Mouse (Mus musculus): ENCODE measurements around the gene Nudt4. TPM values are rescaled to one million over a fixed set of nuclear protein-coding genes. Genes with fewer than 3 reads are reported as not detected.
"Not testable (repeated sequence)": the region's sequence is repeated elsewhere in the genome, so short reads cannot be mapped to it uniquely, and the experiment has no call there.

Nudt4 gene
- polyA plus RNA-seq, 2 experiments, result 64.7 to 108 TPM

GRCm38 (mm10) chr10:95555866-95556265, 8.1 kb downstream of the Nudt4 start:
- Histone ChIP-seq H3K9me3 (ENCODE audit: control insufficient read depth, low read length) (no peaks in the 10 kb centered on the region), H3K4me1 (ENCODE audit: control insufficient read depth, insufficient read depth, low read length) (no peaks in the 10 kb centered on the region), H3K27me3 (ENCODE audit: control insufficient read depth, insufficient read depth, low read length) (no peaks in the 10 kb centered on the region), H3K4me2 (replicated peaks; ENCODE audit: low read depth, low read length, severe bottlenecking) (no peak overlapping the region), H3K27ac (replicated peaks; ENCODE audit: low read depth, low read length) (no peak overlapping the region), H3K4me3 (replicated peaks; ENCODE audit: low read length) (no peak overlapping the region), H3K36me3 (ENCODE audit: control insufficient read depth, insufficient read depth, low read length) (peaks cover 7% of the 10 kb centered on the region), H3K9ac (ENCODE audit: low read depth, low read length, severe bottlenecking) (no peak overlapping the region)
- no peak for ATAC-seq (ENCODE audit: low FRiP score, low read depth)
- no peak for DNase-seq (ENCODE audit: low spot score)
- WGBS, result 77% methylated on average over 11 of the region's 11 CpGs
- TF ChIP-seq POLR2A (IDR thresholded peaks at IDR 0.05; ENCODE audit: borderline replicate concordance, extremely low read depth, insufficient read depth, insufficient read length), result no peak

DNA sequence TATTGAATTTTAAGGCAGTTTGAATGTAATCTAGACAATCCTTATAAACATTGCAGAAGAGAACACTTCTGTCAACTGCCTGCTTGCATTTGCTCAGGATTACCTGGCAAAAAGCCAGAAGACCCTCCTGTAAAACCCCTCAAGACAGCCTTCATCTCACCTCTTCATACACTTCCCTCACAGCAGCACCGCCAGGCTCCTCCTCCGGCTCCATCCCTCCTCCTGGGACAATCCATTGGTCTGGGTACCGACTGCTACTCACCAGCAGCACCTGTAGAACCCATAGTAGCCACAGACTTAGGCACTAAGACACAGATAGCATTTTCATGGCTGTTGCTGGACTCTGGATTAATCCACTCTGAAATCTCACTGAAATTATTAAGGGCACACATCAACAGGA, 11.6 kb downstream of the Nudt4 start:
- Histone ChIP-seq H3K4me1 (ENCODE audit: control insufficient read depth, insufficient read depth, low read length) (no peaks in the 10 kb centered on the region), H3K9ac (ENCODE audit: low read depth, low read length, severe bottlenecking) (no peak overlapping the region), H3K27me3 (ENCODE audit: control insufficient read depth, insufficient read depth, low read length) (no peaks in the 10 kb centered on the region), H3K9me3 (ENCODE audit: control insufficient read depth, low read length) (no peaks in the 10 kb centered on the region), H3K4me2 (replicated peaks; ENCODE audit: low read depth, low read length, severe bottlenecking) (no peak overlapping the region), H3K36me3 (ENCODE audit: control insufficient read depth, insufficient read depth, low read length) (peaks cover 35% of the 10 kb centered on the region), H3K4me3 (replicated peaks; ENCODE audit: low read length) (no peak overlapping the region), H3K27ac (replicated peaks; ENCODE audit: low read depth, low read length) (no peak overlapping the region)
- ATAC-seq (ENCODE audit: low FRiP score, low read depth), result no peak
- WGBS, result 41% methylated on average over 3 of the region's 3 CpGs
- DNase-seq (ENCODE audit: low spot score), result no peak
- TF ChIP-seq POLR2A (IDR thresholded peaks at IDR 0.05; ENCODE audit: borderline replicate concordance, extremely low read depth, insufficient read depth, insufficient read length), result no peak

DNA sequence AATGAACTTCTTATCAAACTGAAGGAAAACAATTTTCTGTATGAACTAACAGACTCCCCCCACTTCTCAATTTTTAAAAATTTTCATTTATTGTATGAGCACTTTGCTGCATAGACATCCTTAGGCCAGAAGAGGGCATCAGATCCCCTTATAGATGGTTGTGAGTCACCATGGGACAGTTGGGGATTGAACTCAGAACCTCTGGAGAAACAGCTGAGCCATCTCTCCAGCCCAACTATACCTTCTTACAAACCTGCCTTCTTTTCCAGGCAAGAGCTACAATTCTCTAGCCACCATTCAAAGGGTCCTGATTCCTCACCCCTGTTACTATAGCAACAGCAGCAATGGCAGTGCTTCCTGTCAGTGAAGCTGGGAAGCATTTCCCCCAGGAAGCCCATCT, 12.2 kb downstream of the Nudt4 start:
- Histone ChIP-seq H3K27ac (replicated peaks; ENCODE audit: low read depth, low read length) (no peak overlapping the region), H3K4me3 (replicated peaks; ENCODE audit: low read length) (no peak overlapping the region), H3K4me2 (replicated peaks; ENCODE audit: low read depth, low read length, severe bottlenecking) (no peak overlapping the region), H3K4me1 (ENCODE audit: control insufficient read depth, insufficient read depth, low read length) (no peaks in the 10 kb centered on the region), H3K9ac (ENCODE audit: low read depth, low read length, severe bottlenecking) (no peak overlapping the region), H3K27me3 (ENCODE audit: control insufficient read depth, insufficient read depth, low read length) (no peaks in the 10 kb centered on the region), H3K9me3 (ENCODE audit: control insufficient read depth, low read length) (no peaks in the 10 kb centered on the region), H3K36me3 (ENCODE audit: control insufficient read depth, insufficient read depth, low read length) (peaks cover 41% of the 10 kb centered on the region)
- ATAC-seq (ENCODE audit: low FRiP score, low read depth) (no peak), DNase-seq (ENCODE audit: low spot score) (no peak)
- TF ChIP-seq POLR2A (IDR thresholded peaks at IDR 0.05; ENCODE audit: borderline replicate concordance, extremely low read depth, insufficient read depth, insufficient read length), result no peak

GRCm38 (mm10) chr10:95550506-95550905, 13.4 kb downstream of the Nudt4 start:
- DNase-seq (ENCODE audit: low spot score) (no peak), ATAC-seq (ENCODE audit: low FRiP score, low read depth) (no peak)
- peaks cover 54% of the 10 kb centered on the region for H3K36me3 ChIP-seq (ENCODE audit: control insufficient read depth, insufficient read depth, low read length)
- H3K4me2 ChIP-seq (replicated peaks; ENCODE audit: low read depth, low read length, severe bottlenecking), result no peak overlapping the region
- H3K4me1 ChIP-seq (ENCODE audit: control insufficient read depth, insufficient read depth, low read length), result no peaks in the 10 kb centered on the region
- WGBS, result 81% methylated on average over 1 of the region's 1 CpGs
- no peak overlapping the region for H3K4me3 ChIP-seq (replicated peaks; ENCODE audit: low read length)
- H3K9ac ChIP-seq (ENCODE audit: low read depth, low read length, severe bottlenecking), result no peak overlapping the region
- no peaks in the 10 kb centered on the region for H3K9me3 ChIP-seq (ENCODE audit: control insufficient read depth, low read length)
- no peaks in the 10 kb centered on the region for H3K27me3 ChIP-seq (ENCODE audit: control insufficient read depth, insufficient read depth, low read length)
- H3K27ac ChIP-seq (replicated peaks; ENCODE audit: low read depth, low read length), result no peak overlapping the region
- TF ChIP-seq POLR2A (IDR thresholded peaks at IDR 0.05; ENCODE audit: borderline replicate concordance, extremely low read depth, insufficient read depth, insufficient read length), result no peak

DNA sequence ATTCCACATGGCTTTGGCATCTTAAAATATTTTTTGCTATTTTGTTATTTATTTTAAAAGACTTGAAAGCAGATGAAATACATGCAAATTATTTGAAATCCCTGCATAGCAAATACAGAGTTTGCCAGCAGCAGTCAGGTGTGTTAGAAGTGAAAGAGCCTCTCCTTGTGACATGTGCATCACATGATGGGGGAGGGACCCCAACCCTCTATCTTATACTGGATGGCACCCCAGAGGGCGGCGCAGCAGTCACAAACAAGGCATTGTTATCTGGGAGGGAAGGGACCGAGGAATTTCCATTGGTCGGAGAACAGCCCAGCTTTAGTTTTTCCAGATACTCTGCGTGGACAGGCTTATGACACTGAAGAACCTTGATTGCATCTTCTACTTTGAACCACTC, 14.9 kb downstream of the Nudt4 start:
- H3K4me1 ChIP-seq (ENCODE audit: control insufficient read depth, insufficient read depth, low read length); ATAC-seq (ENCODE audit: low FRiP score, low read depth); H3K4me3 ChIP-seq (replicated peaks; ENCODE audit: low read length); H3K9me3 ChIP-seq (ENCODE audit: control insufficient read depth, low read length); H3K27me3 ChIP-seq (ENCODE audit: control insufficient read depth, insufficient read depth, low read length); H3K9ac ChIP-seq (ENCODE audit: low read depth, low read length, severe bottlenecking); H3K4me2 ChIP-seq (replicated peaks; ENCODE audit: low read depth, low read length, severe bottlenecking); DNase-seq (ENCODE audit: low spot score); H3K27ac ChIP-seq (replicated peaks; ENCODE audit: low read depth, low read length): not testable (repeated sequence)
- peaks cover 68% of the 10 kb centered on the region for H3K36me3 ChIP-seq (ENCODE audit: control insufficient read depth, insufficient read depth, low read length)
- WGBS, result 80% methylated on average over 5 of the region's 5 CpGs

- H3K27ac ChIP-seq (replicated peaks; ENCODE audit: low read depth, low read length), result no peak overlapping the region
- H3K9me3 ChIP-seq (ENCODE audit: control insufficient read depth, low read length), result no peaks in the 10 kb centered on the region
- ATAC-seq (ENCODE audit: low FRiP score, low read depth) (no peak), DNase-seq (ENCODE audit: low spot score) (no peak)
- no peaks in the 10 kb centered on the region for H3K27me3 ChIP-seq (ENCODE audit: control insufficient read depth, insufficient read depth, low read length)
- no peaks in the 10 kb centered on the region for H3K4me1 ChIP-seq (ENCODE audit: control insufficient read depth, insufficient read depth, low read length)
- H3K36me3 ChIP-seq (ENCODE audit: control insufficient read depth, insufficient read depth, low read length), result peaks cover 73% of the 10 kb centered on the region
- no peak overlapping the region for H3K4me3 ChIP-seq (replicated peaks; ENCODE audit: low read length)
- no peak overlapping the region for H3K4me2 ChIP-seq (replicated peaks; ENCODE audit: low read depth, low read length, severe bottlenecking)
- no peak overlapping the region for H3K9ac ChIP-seq (ENCODE audit: low read depth, low read length, severe bottlenecking)
- WGBS, result 86% methylated on average over 11 of the region's 11 CpGs
- TF ChIP-seq POLR2A (IDR thresholded peaks at IDR 0.05; ENCODE audit: borderline replicate concordance, extremely low read depth, insufficient read depth, insufficient read length), result no peak
Observed at GRCm38 (mm10) chr10:95548154-95548826, 15.7 kb downstream of the Nudt4 start.
